Mouse (Mus musculus) MEL (cell line): ENCODE results near the gene Fgfr2. TPM values are rescaled to one million over a fixed set of nuclear protein-coding genes. Genes with fewer than 3 reads are reported as not detected.

Source experiments
- DNase-seq: peaks from one replicate; pipeline ENCODE4 v3.0.0; 2011; ENCODE audit warnings: low read depth, low spot score
- H3K27ac ChIP-seq: 2 replicates; pipeline ENCODE4 v1.5.1; 2012; ENCODE audit warnings: low read depth, mild to moderate bottlenecking, control low read depth, low read length, moderate library complexity; ENCODE audit not compliant: control insufficient read depth
- H3K27me3 ChIP-seq, 2 experiments: fragments of 150-350 bp in 1 of 2; sonication (generic) in 1 of 2; 2 replicates each; pipeline ENCODE4 v1.6.1; 2012; ENCODE audit warnings: low read length in 2 of 2, mild to moderate bottlenecking in 2 of 2, improper control_type of control experiment in 1 of 2, moderate library complexity in 1 of 2; ENCODE audit not compliant: insufficient read depth in 2 of 2, control insufficient read depth in 1 of 2
- H3K36me3 ChIP-seq, 2 experiments: 2 replicates each; pipeline ENCODE4 v1.6.1; 2012 to 2014; ENCODE audit warnings: low read length in 2 of 2, improper control_type of control experiment in 1 of 2, inconsistent platforms in 1 of 2, mild to moderate bottlenecking in 1 of 2; ENCODE audit not compliant: insufficient read depth in 2 of 2, control insufficient read depth in 1 of 2
- H3K4me1 ChIP-seq, 2 experiments: fragments of 150-350 bp in 1 of 2; sonication (generic) in 1 of 2; 2 replicates each; pipeline ENCODE4 v1.6.1; 2012; ENCODE audit warnings: low read length in 2 of 2, improper control_type of control experiment in 1 of 2, mild to moderate bottlenecking in 1 of 2; ENCODE audit not compliant: insufficient read depth in 2 of 2, control insufficient read depth in 1 of 2
- H3K4me3 ChIP-seq, 2 experiments: fragments of 150-350 bp in 1 of 2; sonication (generic) in 1 of 2; 2 replicates each; pipeline ENCODE4 v1.5.1; 2012; ENCODE audit warnings: low read depth in 2 of 2, low read length in 2 of 2, mild to moderate bottlenecking in 2 of 2, moderate library complexity in 2 of 2, control low read depth in 1 of 2, improper control_type of control experiment in 1 of 2; ENCODE audit not compliant: control insufficient read depth in 1 of 2, insufficient read depth in 1 of 2
- H3K79me2 ChIP-seq: 2 replicates; pipeline ENCODE4 v1.6.1; 2012; ENCODE audit warnings: mild to moderate bottlenecking, low read length, moderate library complexity; ENCODE audit not compliant: control insufficient read depth, poor library complexity, insufficient read depth
- H3K9ac ChIP-seq: 2 replicates; pipeline ENCODE4 v1.6.1; 2012; ENCODE audit warnings: low read depth, mild to moderate bottlenecking, control low read depth, low read length, moderate library complexity; ENCODE audit not compliant: control insufficient read depth, poor library complexity, severe bottlenecking
- H3K9me3 ChIP-seq: fragments of 150-350 bp; sonication (generic); replicated peaks from 2 replicates; pipeline ENCODE4 v1.6.1; 2012; ENCODE audit warnings: mild to moderate bottlenecking, low read length, improper control_type of control experiment, moderate library complexity; ENCODE audit not compliant: insufficient read depth
- CHD1 ChIP-seq: IDR thresholded peaks from 2 replicates; pipeline ENCODE4 v1.6.1; 2012; ENCODE audit warnings: low read depth, mild to moderate bottlenecking, inconsistent platforms, low read length, improper control_type of control experiment
- ELF1 ChIP-seq: IDR thresholded peaks from 2 replicates; pipeline ENCODE4 v1.6.1; 2014; ENCODE audit warnings: low read depth, mild to moderate bottlenecking, inconsistent platforms, low read length, improper control_type of control experiment, moderate library complexity
- EP300 ChIP-seq, 2 experiments: IDR thresholded peaks; 2 replicates each; pipeline ENCODE4 v1.6.1; 2011; ENCODE audit warnings: improper control_type of control experiment in 2 of 2, low read length in 2 of 2, low read depth in 1 of 2, mild to moderate bottlenecking in 1 of 2
- GABPA ChIP-seq: IDR thresholded peaks from 2 replicates; pipeline ENCODE4 v1.6.1; 2012; ENCODE audit warnings: low read depth, mild to moderate bottlenecking, inconsistent platforms, low read length, improper control_type of control experiment, moderate library complexity
- HCFC1 ChIP-seq: IDR thresholded peaks from 2 replicates; pipeline ENCODE4 v1.6.1; 2012; ENCODE audit warnings: low read depth, mild to moderate bottlenecking, inconsistent platforms, low read length, improper control_type of control experiment, moderate library complexity
- MAFK ChIP-seq: IDR thresholded peaks from 2 replicates; pipeline ENCODE4 v1.6.1; 2011; ENCODE audit warnings: low read depth, mild to moderate bottlenecking, low read length, improper control_type of control experiment, borderline replicate concordance
- MAX ChIP-seq: IDR thresholded peaks from 2 replicates; pipeline ENCODE4 v1.6.1; 2011; ENCODE audit warnings: low read length, improper control_type of control experiment
- MXI1 ChIP-seq: IDR thresholded peaks from 2 replicates; pipeline ENCODE4 v1.6.1; 2011; ENCODE audit warnings: mild to moderate bottlenecking, low read depth, low read length, improper control_type of control experiment
- MYB ChIP-seq: IDR thresholded peaks from 2 replicates; pipeline ENCODE4 v1.6.1; 2011; ENCODE audit warnings: mild to moderate bottlenecking, low read depth, low read length, improper control_type of control experiment
- NRF1 ChIP-seq: IDR thresholded peaks from 2 replicates; pipeline ENCODE4 v1.6.1; 2014; ENCODE audit warnings: low read depth, mild to moderate bottlenecking, inconsistent platforms, low read length, improper control_type of control experiment, moderate library complexity; ENCODE audit not compliant: poor library complexity, insufficient read depth, severe bottlenecking
- POLR2A ChIP-seq, 2 experiments: IDR thresholded peaks; 2 replicates each; pipeline ENCODE4 v1.6.1; 2011 to 2012; ENCODE audit warnings: low read length in 2 of 2, mild to moderate bottlenecking in 2 of 2, control low read depth in 1 of 2, improper control_type of control experiment in 1 of 2, low read depth in 1 of 2, moderate library complexity in 1 of 2; ENCODE audit not compliant: control insufficient read depth in 1 of 2, insufficient read depth in 1 of 2, poor library complexity in 1 of 2
- RAD21 ChIP-seq: IDR thresholded peaks from 2 replicates; pipeline ENCODE4 v1.6.1; 2011; ENCODE audit warnings: mild to moderate bottlenecking, low read depth, low read length, improper control_type of control experiment
- RCOR1 ChIP-seq: IDR thresholded peaks from 2 replicates; pipeline ENCODE4 v1.6.1; 2012; ENCODE audit warnings: low read depth, mild to moderate bottlenecking, inconsistent platforms, low read length, improper control_type of control experiment
- TBP ChIP-seq: IDR thresholded peaks from 2 replicates; pipeline ENCODE4 v1.8.0; 2011; ENCODE audit warnings: low read depth, low read length, improper control_type of control experiment
- TCF12 ChIP-seq: IDR thresholded peaks from 2 replicates; pipeline ENCODE4 v1.6.1; 2014; ENCODE audit warnings: low read depth, mild to moderate bottlenecking, inconsistent platforms, low read length, improper control_type of control experiment, moderate library complexity
- USF1 ChIP-seq: IDR thresholded peaks from 2 replicates; pipeline ENCODE4 v1.6.1; 2014; ENCODE audit warnings: low read depth, mild to moderate bottlenecking, inconsistent platforms, low read length, improper control_type of control experiment, moderate library complexity
- USF2 ChIP-seq, 2 experiments: IDR thresholded peaks; 2 replicates each; pipeline ENCODE4 v1.6.1; 2011 to 2012; ENCODE audit warnings: improper control_type of control experiment in 2 of 2, low read length in 2 of 2, borderline replicate concordance in 1 of 2, inconsistent platforms in 1 of 2, low read depth in 1 of 2, mild to moderate bottlenecking in 1 of 2; ENCODE audit not compliant: insufficient read depth in 1 of 2
- polyA plus RNA-seq, 2 experiments: library from polyadenylated mRNA; stranded (reverse) in 1 of 2; unstranded in 1 of 2; fragments of >175 nt in 1 of 2; fragments of >200 nt in 1 of 2; gene quantifications; 2 replicates each; pipeline versions ENCODE4 v1.2.1 to v1.2.4; 2012; ENCODE audit warnings: low replicate concordance in 2 of 2, low read depth in 1 of 2; ENCODE audit not compliant: insufficient read length in 2 of 2, insufficient read depth in 1 of 2, missing spikeins in 1 of 2
- total RNA-seq: library from RNA; depleted of rRNA; stranded (reverse); fragments of 300-350 nt; gene quantifications from 2 replicates; pipeline ENCODE4 v1.2.3, GENCODE M21; 2012

Fgfr2 gene
- total and polyA plus RNA-seq, 3 experiments, result not detected

GRCm38 (mm10) chr7:132934743-132935142 lies 188.4 kb downstream of the Fgfr2 start:
- peak; percentile 46 for DNase-seq
- no peak overlapping the region for H3K9ac ChIP-seq
- no peaks in the 10 kb centered on the region for H3K9me3 ChIP-seq
- H3K27ac ChIP-seq, result no peak overlapping the region
- peak; percentile 0; the same call in 1 of the 2 replicates for TF ChIP-seq RAD21
- TF ChIP-seq MXI1, result 0 out of 2 replicates have a peak, but pooled peaks have one; percentile 24
- peak; percentile 15; the same call in 1 of the 2 replicates for TF ChIP-seq MAFK
- no peak for TF ChIP-seq HCFC1
- TF ChIP-seq EP300 (IDR thresholded peaks at IDR 0.05; ENCODE audit: low read depth in 1 of 2, low read length in 2 of 2), result no peak
- peaks cover 0 to 31% of the 10 kb centered on the region in 2 experiments; a peak in 2 of 4 replicates for H3K36me3 ChIP-seq
- no peaks in the 10 kb centered on the region for H3K27me3 ChIP-seq
- peaks cover 61% of the 10 kb centered on the region for H3K79me2 ChIP-seq
- no peak overlapping the region for H3K4me3 ChIP-seq
- H3K4me1 ChIP-seq, result peaks cover 6 to 24% of the 10 kb centered on the region in 2 experiments; a peak in 3 of 4 replicates

GRCm38 (mm10) chr7:132933331-132933730 lies 189.8 kb downstream of the Fgfr2 start:
- H3K27me3 ChIP-seq, result no peaks in the 10 kb centered on the region
- no peak overlapping the region for H3K27ac ChIP-seq
- peaks cover 0 to 30% of the 10 kb centered on the region in 2 experiments; a peak in 2 of 4 replicates for H3K36me3 ChIP-seq
- peaks cover 50% of the 10 kb centered on the region for H3K79me2 ChIP-seq
- peaks cover 6 to 24% of the 10 kb centered on the region in 2 experiments; a peak in 3 of 4 replicates for H3K4me1 ChIP-seq
- peak overlapping the region in 1 of 2 experiments; percentile 6; a peak in 1 of 4 replicates for H3K4me3 ChIP-seq
- TF ChIP-seq CHD1, result no peak
- TF ChIP-seq TBP, result no peak
- TF ChIP-seq TCF12, result no peak
- no peak for TF ChIP-seq MYB
- TF ChIP-seq GABPA, result no peak
- TF ChIP-seq RCOR1, result no peak
- TF ChIP-seq MAX, result no peak
- no peak for TF ChIP-seq NRF1
- TF ChIP-seq ELF1, result no peak
- no peak for TF ChIP-seq USF1
- no peak for TF ChIP-seq USF2 (IDR thresholded peaks at IDR 0.05; ENCODE audit: borderline replicate concordance in 1 of 2, insufficient read depth in 1 of 2, low read depth in 1 of 2, low read length in 2 of 2)
- no peak for TF ChIP-seq POLR2A (IDR thresholded peaks at IDR 0.05; ENCODE audit: control insufficient read depth in 1 of 2, insufficient read depth in 1 of 2, low read depth in 1 of 2, low read length in 2 of 2, poor library complexity in 1 of 2)
- H3K9me3 ChIP-seq, result no peaks in the 10 kb centered on the region
- DNase-seq, result no peak
- no peak overlapping the region for H3K9ac ChIP-seq
